Mouse (Mus musculus): ENCODE measurements around the gene Baz2a. TPM values are rescaled to one million over a fixed set of nuclear protein-coding genes. Genes with fewer than 3 reads are reported as not detected.

Gene Baz2a
- total RNA-seq, 2 experiments from 2014 or later: 70.6 to 72.2 TPM

DNA sequence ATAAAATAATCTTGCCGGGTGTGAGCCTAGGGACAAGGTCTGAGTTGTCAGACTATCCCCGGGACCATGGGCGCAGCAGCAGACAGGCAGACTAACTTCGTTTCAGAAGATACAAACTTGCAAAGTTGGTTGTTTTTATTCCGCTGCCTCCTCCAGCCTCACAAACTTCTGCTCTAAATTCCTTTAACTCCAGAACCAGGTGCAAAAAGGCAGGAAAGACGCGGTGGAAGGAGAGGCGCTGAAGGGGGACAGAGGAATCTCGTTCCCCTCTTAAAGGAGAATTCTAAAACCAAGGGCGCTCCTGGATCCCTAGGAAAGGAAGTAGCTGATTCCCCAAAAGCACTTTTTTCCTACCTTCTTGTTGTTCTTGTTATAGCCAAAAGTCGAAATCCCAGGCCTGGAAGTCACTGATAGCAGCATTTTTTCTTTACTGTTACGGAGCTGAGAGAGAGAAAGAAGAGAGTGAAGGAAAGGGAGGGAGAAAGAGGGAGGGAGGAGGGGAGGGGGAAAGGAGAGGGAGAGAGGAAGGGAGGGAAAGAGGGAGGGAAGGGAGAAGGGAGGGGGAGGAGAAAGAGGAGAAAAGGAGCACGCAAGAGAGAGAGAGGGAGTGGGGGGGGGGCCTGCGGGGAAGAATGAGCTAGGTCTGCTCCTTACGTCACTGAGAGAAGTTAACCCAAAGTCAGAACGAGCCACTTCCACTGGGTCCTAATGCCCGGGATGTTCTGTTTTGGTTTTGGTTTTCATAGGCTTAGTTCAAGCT lies 84.8 kb downstream of the Baz2a start:
- peak in 1 of 2 experiments; percentile 32 for DNase-seq (ENCODE audit: low spot score in 2 of 2)

- no peak for DNase-seq (ENCODE audit: low spot score in 2 of 2)
Observed at GRCm38 (mm10) chr10:128177316-128177715, 85.9 kb downstream of the Baz2a start.

Small RNA genes within 50 kb of the gene (microRNA-seq; reads per million reads assigned to microRNA genes)
- gene Mir677: 52.6 reads per million, percentile 39 among the genes with 10 or more reads in this experiment

Other genes with a start within 250 kb of the Baz2a start
- 1 to 10 TPM in 1 of 2 experiments, under 1 TPM in 1; 0.23 to 7.3 TPM for gene Rdh19, start 241.6 kb upstream of the Baz2a start, total RNA-seq (2021)
- under 1 TPM; 0.82 to 0.90 TPM for gene Rdh16f2, start 225.1 kb upstream of the Baz2a start, total RNA-seq (2021)
- 10 to 100 TPM in 1 of 2 experiments, under 1 TPM in 1; 0.95 to 46.8 TPM for gene Rdh7, start 202.8 kb upstream of the Baz2a start, total RNA-seq (2021)
- under 1 TPM in 1 of 2 experiments, not detected in 1; 0.25 TPM for gene Sdr9c7, start 193.1 kb upstream of the Baz2a start, total RNA-seq (2021)
- 1 to 10 TPM in 1 of 2 experiments, under 1 TPM in 1; 0.22 to 8.9 TPM for gene Hsd17b6, start 84.0 kb upstream of the Baz2a start, total RNA-seq (2021)
- gene Prim1, start 76.4 kb upstream of the Baz2a start, total RNA-seq (2021): 10 to 100 TPM; 22.3 to 26.6 TPM
- gene Naca, start 56.0 kb upstream of the Baz2a start, total RNA-seq (2021): 100 to 1,000 TPM; 823 to 829 TPM
- gene Ptges3, start 32.6 kb upstream of the Baz2a start, total RNA-seq (2021): 100 to 1,000 TPM; 152 to 160 TPM
- gene Atp5b, start 8.3 kb upstream of the Baz2a start, total RNA-seq (2021): 1,000 to 10,000 TPM; 2,157 to 2,362 TPM
- 100 to 1,000 TPM in 1 of 2 experiments, 10 to 100 TPM in 1; 90.2 to 104 TPM for gene Rbms2, start 88.7 kb downstream of the Baz2a start, total RNA-seq (2021)
- gene Gls2, start 102.9 kb downstream of the Baz2a start, total RNA-seq (2021): 1 to 10 TPM; 4.8 to 8.2 TPM
- gene Spryd4, start 120.2 kb downstream of the Baz2a start, total RNA-seq (2021): 10 to 100 TPM; 23.2 to 25.9 TPM
- gene Mip, start 134.3 kb downstream of the Baz2a start, total RNA-seq (2021): not detected
- gene Timeless, start 140.5 kb downstream of the Baz2a start, total RNA-seq (2021): 10 to 100 TPM; 28.4 to 34.0 TPM
- 1 to 10 TPM in 1 of 2 experiments, not detected in 1; 4.7 TPM for gene Apon, start 162.5 kb downstream of the Baz2a start, total RNA-seq (2021)
- 10 to 100 TPM; 13.3 to 76.4 TPM for gene Apof, start 177.1 kb downstream of the Baz2a start, total RNA-seq (2021)
- gene Stat2, start 179.0 kb downstream of the Baz2a start, total RNA-seq (2021): 10 to 100 TPM; 41.5 to 45.9 TPM
- gene Il23a, start 207.2 kb downstream of the Baz2a start, total RNA-seq (2021): not detected
- 10 to 100 TPM; 43.6 to 45.3 TPM for gene Pan2, start 211.8 kb downstream of the Baz2a start, total RNA-seq (2021)
- gene Cnpy2, start 230.9 kb downstream of the Baz2a start, total RNA-seq (2021): 100 to 1,000 TPM; 178 to 188 TPM
- 100 to 1,000 TPM; 300 to 355 TPM for gene Cs, start 246.2 kb downstream of the Baz2a start, total RNA-seq (2021)

Measured in adrenal gland, postnatal 4 days (tissue).